Mouse (Mus musculus): Measurements from ENCODE around the gene Slc30a9.

DNA sequence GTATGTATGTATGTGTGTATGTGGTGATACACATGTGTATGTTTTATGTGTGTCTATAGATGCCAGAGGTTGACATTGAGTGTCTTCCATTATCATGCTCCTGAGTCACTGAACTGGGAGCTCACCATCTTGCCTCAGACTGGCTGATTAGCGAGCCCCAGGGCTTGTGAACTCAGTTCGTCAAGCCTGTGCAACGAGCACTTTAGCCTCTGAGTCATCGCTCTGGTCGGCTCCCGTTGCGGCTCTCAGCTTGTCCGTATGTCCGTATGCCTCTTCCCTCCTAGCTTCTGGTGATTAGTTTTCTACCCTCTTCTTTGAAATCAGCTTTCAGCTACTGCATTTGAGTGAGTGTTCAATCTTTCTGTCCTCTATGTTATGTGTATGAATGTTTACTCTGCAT lies 27.3 kb upstream of the Slc30a9 start:
- TF ChIP-seq CTCF (IDR thresholded peaks at IDR 0.05; ENCODE audit: low read depth) (no peak), EP300 (optimal IDR thresholded peaks at IDR 0.05) (no peak)
